Mouse (Mus musculus): Measurements from ENCODE around the gene Rpl18. TPM values are rescaled to one million over a fixed set of nuclear protein-coding genes. Genes with fewer than 3 reads are reported as not detected.

Gene Rpl18
- polyA plus RNA-seq, 1 experiment from 2014 or later = 1,469 TPM

DNA sequence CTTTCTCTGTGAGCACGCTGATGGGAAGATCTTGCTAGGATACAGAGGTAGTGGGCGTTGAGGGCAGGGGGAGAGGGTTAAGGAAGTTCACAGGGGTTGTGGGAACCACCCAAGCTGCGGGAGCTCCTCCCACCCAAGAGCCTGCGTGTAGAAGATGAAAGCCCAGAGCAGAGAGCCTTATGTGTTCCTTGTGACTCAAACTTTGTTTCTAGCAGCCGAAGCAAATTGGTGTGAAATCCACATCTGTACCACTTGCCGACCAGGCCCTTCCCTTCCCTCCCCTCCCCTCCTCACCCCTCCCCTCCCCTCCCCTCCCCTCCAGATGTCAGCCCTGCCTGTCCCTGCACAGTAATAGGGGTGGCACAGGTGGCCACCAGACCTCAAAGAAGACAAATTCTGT, 20.2 kb upstream of the Rpl18 start:
- Histone ChIP-seq H3K9ac (ENCODE audit: low read depth, low read length) (no peak overlapping the region), H3K27ac (ENCODE audit: low read depth, low read length) (no peak overlapping the region), H3K36me3 (ENCODE audit: control insufficient read depth, insufficient read depth, low read length) (no peaks in the 10 kb centered on the region), H3K4me1 (replicated peaks; ENCODE audit: control insufficient read depth, insufficient read depth, low read length) (0 out of 2 replicates have a peak, but pooled peaks cover 4% of the 10 kb centered on the region), H3K9me3 (ENCODE audit: control insufficient read depth, low read length) (no peaks in the 10 kb centered on the region), H3K4me3 (ENCODE audit: low read depth, low read length) (no peak overlapping the region), H3K27me3 (replicated peaks; ENCODE audit: control insufficient read depth, insufficient read depth, low read length) (peaks cover 22% of the 10 kb centered on the region), H3K4me2 (no peak overlapping the region)
- WGBS = 35% methylated on average over 6 of the region's 6 CpGs
- DNase-seq (ENCODE audit: low spot score) (no peak), ATAC-seq (replicated peaks; ENCODE audit: low FRiP score) (no peak)

GRCm38 (mm10) chr7:45697894-45698293, 17.4 kb upstream of the Rpl18 start:
- Histone ChIP-seq H3K27me3 (replicated peaks; ENCODE audit: control insufficient read depth, insufficient read depth, low read length) (peaks cover 38% of the 10 kb centered on the region), H3K4me2 (no peak overlapping the region), H3K4me3 (ENCODE audit: low read depth, low read length) (no peak overlapping the region), H3K36me3 (ENCODE audit: control insufficient read depth, insufficient read depth, low read length) (no peaks in the 10 kb centered on the region), H3K4me1 (replicated peaks; ENCODE audit: control insufficient read depth, insufficient read depth, low read length) (peaks cover 10% of the 10 kb centered on the region), H3K27ac (ENCODE audit: low read depth, low read length) (no peak overlapping the region), H3K9ac (ENCODE audit: low read depth, low read length) (no peak overlapping the region), H3K9me3 (ENCODE audit: control insufficient read depth, low read length) (no peaks in the 10 kb centered on the region)
- DNase-seq (ENCODE audit: low spot score) (no peak), ATAC-seq (replicated peaks; ENCODE audit: low FRiP score) (no peak)
- 81% methylated on average over 5 of the region's 7 CpGs for WGBS

DNA sequence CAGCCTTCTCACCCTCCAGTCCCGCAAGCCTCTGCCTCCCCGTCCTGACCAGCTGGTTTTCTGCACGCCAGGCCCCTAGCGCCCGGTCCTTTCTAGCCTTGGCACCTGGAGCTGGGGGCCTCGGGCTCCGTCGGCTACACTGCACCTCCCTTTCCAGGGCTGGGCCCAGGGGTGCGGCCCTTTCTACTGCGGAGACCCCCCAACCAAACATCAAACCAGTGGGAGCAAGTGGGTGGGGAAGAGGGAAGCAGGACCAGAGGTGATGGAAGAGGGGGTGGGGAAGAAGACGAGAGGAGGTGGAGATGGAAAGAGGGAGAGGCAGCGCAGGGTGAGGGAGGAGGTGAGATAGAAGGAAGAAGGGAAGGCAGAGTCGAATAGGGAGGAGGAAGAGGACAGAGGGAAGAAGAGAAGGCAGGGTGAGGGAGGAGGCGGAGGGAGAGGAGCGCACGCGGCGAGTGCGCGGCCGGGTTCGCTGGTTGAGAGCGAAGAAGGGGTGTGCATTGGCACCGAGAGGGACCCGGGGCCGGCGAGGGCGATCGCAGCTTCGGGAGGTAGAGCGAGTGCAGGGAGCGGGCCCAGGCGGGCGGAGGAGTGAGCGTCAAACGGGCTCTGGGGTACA, 15.6 kb upstream of the Rpl18 start, which contains the start of gene Car11:
Gene Car11, plus strand, starts transcription at position 321 of the 619 bp plus-strand sequence.
- H3K36me3 ChIP-seq (ENCODE audit: control insufficient read depth, insufficient read depth, low read length) = no peaks in the 10 kb centered on the region
- peaks cover 17% of the 10 kb centered on the region for H3K4me1 ChIP-seq (replicated peaks; ENCODE audit: control insufficient read depth, insufficient read depth, low read length)
- H3K27ac ChIP-seq (ENCODE audit: low read depth, low read length) = no peak within 1 kb of the TSS
- H3K9me3 ChIP-seq (ENCODE audit: control insufficient read depth, low read length) = no peaks in the 10 kb centered on the region
- DNase-seq (ENCODE audit: low spot score) (no peak), ATAC-seq (replicated peaks; ENCODE audit: low FRiP score) (no peak)
- 4% methylated on average over 36 of the region's 36 CpGs for WGBS
- H3K9ac ChIP-seq (ENCODE audit: low read depth, low read length) = no peak within 1 kb of the TSS
- peak within 1 kb of the TSS; percentile 57 for H3K4me2 ChIP-seq
- H3K27me3 ChIP-seq (replicated peaks; ENCODE audit: control insufficient read depth, insufficient read depth, low read length) = peaks cover 38% of the 10 kb centered on the region
- peak within 1 kb of the TSS; percentile 39 for H3K4me3 ChIP-seq (ENCODE audit: low read depth, low read length)

GRCm38 (mm10) chr7:45700301-45701015, 14.8 kb upstream of the Rpl18 start:
- Histone ChIP-seq H3K4me3 (ENCODE audit: low read depth, low read length) (peak overlapping the region; percentile 39), H3K27me3 (replicated peaks; ENCODE audit: control insufficient read depth, insufficient read depth, low read length) (peaks cover 38% of the 10 kb centered on the region), H3K4me1 (replicated peaks; ENCODE audit: control insufficient read depth, insufficient read depth, low read length) (peaks cover 19% of the 10 kb centered on the region), H3K9me3 (ENCODE audit: control insufficient read depth, low read length) (no peaks in the 10 kb centered on the region), H3K36me3 (ENCODE audit: control insufficient read depth, insufficient read depth, low read length) (no peaks in the 10 kb centered on the region), H3K9ac (ENCODE audit: low read depth, low read length) (no peak overlapping the region), H3K27ac (ENCODE audit: low read depth, low read length) (no peak overlapping the region), H3K4me2 (peak overlapping the region; percentile 57)
- no peak for DNase-seq (ENCODE audit: low spot score)
- WGBS = 3% methylated on average over 19 of the region's 20 CpGs
- ATAC-seq (replicated peaks; ENCODE audit: low FRiP score) = no peak

DNA sequence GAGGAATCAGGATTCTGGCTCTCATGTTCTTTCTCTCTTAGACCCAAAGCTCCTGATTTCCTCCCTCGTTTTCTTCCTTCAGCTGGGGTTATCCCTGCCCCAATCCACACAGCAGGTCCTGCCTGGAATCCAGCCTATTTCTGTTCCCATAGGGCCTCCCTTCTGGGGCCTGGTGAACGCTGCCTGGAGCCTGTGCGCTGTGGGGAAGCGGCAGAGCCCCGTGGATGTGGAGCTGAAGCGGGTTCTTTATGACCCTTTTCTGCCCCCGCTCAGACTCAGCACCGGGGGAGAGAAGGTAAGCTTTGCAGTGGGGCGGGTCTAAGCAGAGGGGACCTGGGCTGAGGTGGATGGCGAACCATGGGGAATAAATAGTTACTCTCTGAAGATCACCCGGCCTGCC, 14.2 kb upstream of the Rpl18 start:
- no peak overlapping the region for H3K4me3 ChIP-seq (ENCODE audit: low read depth, low read length)
- peak overlapping the region; percentile 20; the same call in 1 of the 2 replicates for H3K9ac ChIP-seq (ENCODE audit: low read depth, low read length)
- DNase-seq (ENCODE audit: low spot score) = no peak

DNA sequence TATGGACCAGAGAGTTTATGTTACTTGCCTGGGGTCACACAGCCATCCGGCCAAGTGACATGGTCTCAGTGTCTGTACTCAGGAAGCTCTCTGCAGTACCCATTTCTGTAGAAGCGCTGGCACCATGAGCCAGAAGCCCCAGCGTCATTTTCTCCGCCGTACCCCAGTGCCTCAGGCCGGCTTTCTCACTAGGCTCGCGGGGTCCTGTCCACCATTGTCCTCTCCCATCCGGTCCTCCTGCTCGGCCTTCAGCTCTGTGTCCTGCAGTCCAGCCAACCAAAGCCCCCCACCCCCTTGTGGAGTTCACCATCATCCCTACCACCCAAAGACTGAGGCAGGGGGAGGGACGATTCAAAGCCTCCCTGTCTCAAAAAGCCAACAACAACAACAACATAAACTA, 13.7 kb upstream of the Rpl18 start:
- Histone ChIP-seq H3K4me2 (no peak overlapping the region), H3K9ac (ENCODE audit: low read depth, low read length) (no peak overlapping the region; the same call in 1 of the 2 replicates)

More for the DNA sequence above, 14.2 kb upstream of the Rpl18 start:
- no peak overlapping the region for H3K27ac ChIP-seq (ENCODE audit: low read depth, low read length)
- no peaks in the 10 kb centered on the region for H3K9me3 ChIP-seq (ENCODE audit: control insufficient read depth, low read length)
- H3K36me3 ChIP-seq (ENCODE audit: control insufficient read depth, insufficient read depth, low read length) = no peaks in the 10 kb centered on the region
- no peak for ATAC-seq (replicated peaks; ENCODE audit: low FRiP score)
- WGBS = 36% methylated on average over 11 of the region's 11 CpGs
- H3K4me1 ChIP-seq (replicated peaks; ENCODE audit: control insufficient read depth, insufficient read depth, low read length) = peaks cover 25% of the 10 kb centered on the region
- no peak overlapping the region for H3K4me2 ChIP-seq
- H3K27me3 ChIP-seq (replicated peaks; ENCODE audit: control insufficient read depth, insufficient read depth, low read length) = peaks cover 38% of the 10 kb centered on the region

GRCm38 (mm10) chr7:45702316-45702715, 12.9 kb upstream of the Rpl18 start:
- H3K4me3 ChIP-seq (ENCODE audit: low read depth, low read length) = no peak overlapping the region
- H3K9me3 ChIP-seq (ENCODE audit: control insufficient read depth, low read length) = no peaks in the 10 kb centered on the region
- H3K9ac ChIP-seq (ENCODE audit: low read depth, low read length) = no peak overlapping the region
- H3K4me1 ChIP-seq (replicated peaks; ENCODE audit: control insufficient read depth, insufficient read depth, low read length) = peaks cover 34% of the 10 kb centered on the region
- H3K36me3 ChIP-seq (ENCODE audit: control insufficient read depth, insufficient read depth, low read length) = no peaks in the 10 kb centered on the region
- ATAC-seq (replicated peaks; ENCODE audit: low FRiP score) (no peak), DNase-seq (ENCODE audit: low spot score) (no peak)
- 77% methylated on average over 11 of the region's 11 CpGs for WGBS
- no peak overlapping the region for H3K27ac ChIP-seq (ENCODE audit: low read depth, low read length)
- no peak overlapping the region for H3K4me2 ChIP-seq
- H3K27me3 ChIP-seq (replicated peaks; ENCODE audit: control insufficient read depth, insufficient read depth, low read length) = peaks cover 38% of the 10 kb centered on the region

More for the DNA sequence above, 13.7 kb upstream of the Rpl18 start:
- DNase-seq (ENCODE audit: low spot score) (no peak), ATAC-seq (replicated peaks; ENCODE audit: low FRiP score) (no peak)
- no peaks in the 10 kb centered on the region for H3K36me3 ChIP-seq (ENCODE audit: control insufficient read depth, insufficient read depth, low read length)
- no peaks in the 10 kb centered on the region for H3K9me3 ChIP-seq (ENCODE audit: control insufficient read depth, low read length)
- no peak overlapping the region for H3K27ac ChIP-seq (ENCODE audit: low read depth, low read length)
- H3K27me3 ChIP-seq (replicated peaks; ENCODE audit: control insufficient read depth, insufficient read depth, low read length) = peaks cover 38% of the 10 kb centered on the region
- WGBS = 81% methylated on average over 11 of the region's 11 CpGs
- H3K4me1 ChIP-seq (replicated peaks; ENCODE audit: control insufficient read depth, insufficient read depth, low read length) = peaks cover 30% of the 10 kb centered on the region
- H3K4me3 ChIP-seq (ENCODE audit: low read depth, low read length) = no peak overlapping the region

DNA sequence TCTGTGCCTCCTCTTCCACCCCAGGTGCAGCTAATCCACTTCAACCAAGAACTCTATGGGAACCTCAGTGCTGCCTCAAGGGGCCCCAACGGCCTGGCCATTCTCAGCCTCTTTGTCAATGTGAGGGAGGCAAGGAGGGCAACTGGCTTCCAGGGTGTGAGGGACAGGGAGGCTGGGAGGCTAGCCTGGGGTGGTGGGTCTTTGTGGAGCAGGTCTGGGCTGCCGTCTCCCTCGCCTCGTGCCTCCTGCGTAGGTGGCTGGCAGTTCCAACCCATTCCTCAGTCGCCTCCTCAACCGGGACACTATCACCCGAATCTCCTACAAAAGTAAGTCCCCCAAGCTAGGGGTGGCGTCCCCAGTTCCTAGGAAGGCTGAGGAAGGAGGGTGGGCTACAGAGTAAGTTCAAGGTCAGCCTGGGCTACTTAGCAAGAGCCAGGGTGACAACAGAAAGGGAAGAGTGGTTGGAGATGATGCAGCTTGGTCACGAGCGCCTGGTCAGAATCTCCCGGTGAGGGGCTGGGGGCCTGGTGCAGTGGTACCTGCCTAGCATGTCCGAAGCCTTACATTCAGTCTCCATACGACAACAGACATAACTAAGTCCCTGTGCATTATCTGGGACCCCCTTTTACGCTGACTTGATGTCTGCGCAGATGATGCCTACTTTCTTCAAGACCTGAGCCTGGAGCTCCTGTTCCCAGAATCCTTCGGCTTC, 12.3 kb upstream of the Rpl18 start:
- Histone ChIP-seq H3K36me3 (ENCODE audit: control insufficient read depth, insufficient read depth, low read length) (no peaks in the 10 kb centered on the region), H3K9ac (ENCODE audit: low read depth, low read length) (no peak overlapping the region; the same call in 1 of the 2 replicates), H3K27ac (ENCODE audit: low read depth, low read length) (no peak overlapping the region), H3K4me2 (no peak overlapping the region), H3K4me3 (ENCODE audit: low read depth, low read length) (no peak overlapping the region), H3K4me1 (replicated peaks; ENCODE audit: control insufficient read depth, insufficient read depth, low read length) (peaks cover 41% of the 10 kb centered on the region), H3K27me3 (replicated peaks; ENCODE audit: control insufficient read depth, insufficient read depth, low read length) (peaks cover 36% of the 10 kb centered on the region), H3K9me3 (ENCODE audit: control insufficient read depth, low read length) (no peaks in the 10 kb centered on the region)
- 83% methylated on average over 17 of the region's 17 CpGs for WGBS
- no peak for ATAC-seq (replicated peaks; ENCODE audit: low FRiP score)
- DNase-seq (ENCODE audit: low spot score) = no peak

Measured in liver, embryonic 11.5 days (tissue).